In the genomic region with DNA sequence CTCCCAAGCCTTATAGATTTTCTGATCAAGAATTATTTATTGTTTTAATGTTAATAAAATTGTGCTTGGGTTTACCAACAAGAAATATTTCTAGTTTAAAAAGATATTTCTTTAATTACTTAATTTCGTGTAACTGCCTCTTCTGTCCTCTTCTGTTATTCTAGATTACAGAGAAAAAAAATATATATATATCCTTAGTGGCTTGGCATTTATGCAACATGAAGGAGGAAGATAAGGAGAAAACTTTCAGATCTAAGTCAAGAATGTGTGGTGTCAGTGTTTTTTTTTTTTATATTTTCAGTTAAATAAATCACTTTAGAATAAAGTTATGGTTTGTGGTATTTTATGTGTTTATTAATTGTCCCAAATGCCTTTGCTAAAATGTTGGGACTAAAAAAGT, we compare ENCODE assay signal across 27 mouse cellular contexts.
"Had no signal": no experiment of that assay in that cellular context is flagged by ENCODE, and none has a peak within 500 bp of the region (broad histone marks: within the 10 kb centered on the region; RNA-seq: fewer than 3 reads in every experiment).

No protein-coding gene starts in this region.

- DNase-seq: left cerebral cortex, postnatal 4 days; liver; liver, embryonic 13.5 days; liver, postnatal 0 days; lung, adult 18-20 months; lung, adult 2 months; lung, postnatal 10 days; lung, postnatal 14 days; lung, postnatal 36 days; lung, postnatal 4 days; midbrain, embryonic 14.5 days had no signal

- H3K4me1 ChIP-seq: limb, embryonic 10.5 days; limb, embryonic 12.5 days; limb, embryonic 13.5 days; limb, embryonic 15.5 days; liver, embryonic 12.5 days; liver, embryonic 13.5 days; liver, embryonic 15.5 days; lung, embryonic 15.5 days; megakaryocyte, embryonic 14.5 days; midbrain, embryonic 10.5 days; midbrain, embryonic 12.5 days; midbrain, embryonic 13.5 days; midbrain, embryonic 15.5 days had no signal

- H3K27me3 ChIP-seq: limb, embryonic 12.5 days; limb, embryonic 13.5 days; limb, embryonic 15.5 days; liver, embryonic 12.5 days; liver, embryonic 13.5 days; liver, embryonic 15.5 days; lung, embryonic 15.5 days; megakaryocyte, embryonic 14.5 days; midbrain, embryonic 12.5 days; midbrain, embryonic 13.5 days; midbrain, embryonic 15.5 days had no signal

- H3K9me3 ChIP-seq: limb, embryonic 10.5 days; limb, embryonic 12.5 days; limb, embryonic 13.5 days; limb, embryonic 15.5 days; liver, embryonic 12.5 days; liver, embryonic 13.5 days; liver, embryonic 15.5 days; lung, embryonic 15.5 days; megakaryocyte, embryonic 14.5 days; midbrain, embryonic 10.5 days; midbrain, embryonic 12.5 days; midbrain, embryonic 13.5 days; midbrain, embryonic 15.5 days had no signal

- H3K27ac ChIP-seq: limb, embryonic 10.5 days; limb, embryonic 12.5 days; limb, embryonic 13.5 days; limb, embryonic 15.5 days; liver, embryonic 12.5 days; liver, embryonic 13.5 days; liver, embryonic 14.5 days; liver, embryonic 15.5 days; lung, embryonic 15.5 days; macrophage; midbrain, embryonic 10.5 days; midbrain, embryonic 12.5 days; midbrain, embryonic 13.5 days; midbrain, embryonic 15.5 days had no signal

- H3K36me3 ChIP-seq: limb, embryonic 10.5 days; limb, embryonic 12.5 days; limb, embryonic 13.5 days; limb, embryonic 15.5 days; liver, embryonic 12.5 days; liver, embryonic 13.5 days; liver, embryonic 15.5 days; lung, embryonic 15.5 days; midbrain, embryonic 10.5 days; midbrain, embryonic 12.5 days; midbrain, embryonic 13.5 days; midbrain, embryonic 15.5 days had no signal

- H3K9ac ChIP-seq: limb, embryonic 12.5 days; limb, embryonic 13.5 days; limb, embryonic 15.5 days; liver, embryonic 12.5 days; liver, embryonic 13.5 days; liver, embryonic 14.5 days; liver, embryonic 15.5 days; liver, postnatal 0 days; lung, embryonic 14.5 days; lung, embryonic 15.5 days; midbrain, embryonic 12.5 days; midbrain, embryonic 13.5 days; midbrain, embryonic 15.5 days had no signal

- H3K4me3 ChIP-seq: limb, embryonic 10.5 days; limb, embryonic 12.5 days; limb, embryonic 13.5 days; limb, embryonic 15.5 days; liver, embryonic 12.5 days; liver, embryonic 13.5 days; liver, embryonic 15.5 days; lung, embryonic 15.5 days; megakaryocyte, embryonic 14.5 days; midbrain, embryonic 10.5 days; midbrain, embryonic 12.5 days; midbrain, embryonic 13.5 days; midbrain, embryonic 15.5 days; myocyte had no signal
